Mouse (Mus musculus) embryo, embryonic 10.5 days (tissue): ENCODE data around the gene Mapk8ip3.

Experiments used
- DNase-seq: peaks from one replicate; pipeline ENCODE4 v3.0.0-alpha.2; 2015; ENCODE audit warnings: low spot score

The Mapk8ip3 gene

DNA sequence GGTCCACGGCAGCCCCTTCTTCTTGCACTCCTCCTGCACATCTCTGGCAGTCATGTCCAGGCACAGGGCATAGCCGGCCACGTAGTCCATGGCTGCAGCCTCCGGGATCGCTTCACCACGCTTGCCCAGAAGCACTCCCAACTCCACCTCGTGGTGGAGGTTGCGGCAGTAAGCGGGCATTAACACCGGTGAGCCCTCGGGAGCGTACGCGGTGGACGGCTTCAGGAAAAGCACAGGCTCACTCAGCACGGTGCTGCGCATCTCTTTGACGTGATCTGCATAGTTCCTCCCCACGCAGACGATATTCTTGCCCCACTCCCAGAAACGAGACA, 87.1 kb downstream of the Mapk8ip3 start:
- DNase-seq, result no peak

- no peak for DNase-seq
These were observed 88.2 kb downstream of the Mapk8ip3 start for GRCm38 (mm10) chr17:24848600-24849031.

GRCm38 (mm10) chr17:24847386-24847785, 89.4 kb downstream of the Mapk8ip3 start:
- DNase-seq, result no peak

GRCm38 (mm10) chr17:24844525-24844924, 92.3 kb downstream of the Mapk8ip3 start:
- no peak for DNase-seq

DNA sequence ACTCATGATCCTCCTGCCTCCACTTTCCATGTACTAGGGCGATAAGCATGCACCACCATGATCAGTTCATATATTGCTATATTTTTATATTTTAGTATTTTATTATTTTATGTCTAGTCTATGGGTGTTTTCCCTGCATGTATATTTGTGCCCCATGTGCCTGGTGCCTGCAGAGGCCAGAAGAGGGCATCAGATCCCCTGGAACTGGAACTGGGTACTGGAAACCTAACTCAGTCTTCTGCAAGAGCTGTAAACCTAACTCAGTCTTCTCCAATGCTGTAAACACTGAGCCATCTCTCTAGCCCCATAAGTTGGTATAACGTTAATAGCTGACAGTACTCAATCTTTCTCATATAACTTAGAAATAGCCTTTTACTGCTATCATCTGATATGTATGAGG, 94.1 kb downstream of the Mapk8ip3 start:
- no peak for DNase-seq
